Mouse (Mus musculus) liver, embryonic 14.5 days (tissue): ENCODE measurements around the gene Crhr1. TPM values are rescaled to one million over a fixed set of nuclear protein-coding genes. Genes with fewer than 3 reads are reported as not detected.
A peak's percentile ranks its signal among the peaks of the same experiment; 100 is the strongest.

Source experiments
- ATAC-seq: fragments of 200-750 bp; cut with Nextera tagmentation; 2 replicates; pipeline ENCODE4 v1.8.0; 2017; ENCODE audit warnings: moderate number of reproducible peaks, mild to moderate bottlenecking, moderate library complexity; ENCODE audit not compliant: insufficient read depth
- DNase-seq, 3 experiments: peaks; one replicate each; pipeline ENCODE4 v3.0.0-alpha.2; 2012 to 2013; ENCODE audit warnings: low read depth in 3 of 3, low spot score in 3 of 3
- H3K27ac ChIP-seq: fragments of 300-500 bp; sonication (generic); 2 replicates; pipeline ENCODE4 v1.5.1; 2014; ENCODE audit warnings: moderate library complexity, mild to moderate bottlenecking, control low read depth, inconsistent platforms
- H3K27me3 ChIP-seq: fragments of 300-500 bp; sonication (generic); 2 replicates; pipeline ENCODE4 v1.6.1; 2014; ENCODE audit warnings: mild to moderate bottlenecking, low read length, moderate library complexity; ENCODE audit not compliant: control insufficient read depth, insufficient read depth
- H3K36me3 ChIP-seq: fragments of 300-500 bp; sonication (generic); replicated peaks from 2 replicates; pipeline ENCODE4 v1.6.1; 2014; ENCODE audit warnings: low read depth; ENCODE audit not compliant: control insufficient read depth, insufficient read depth
- H3K4me1 ChIP-seq, 2 experiments: fragments of 200-500 bp in 1 of 2; fragments of 300-500 bp in 1 of 2; sonication (generic) in 1 of 2; replicated peaks; 2 replicates each; pipeline ENCODE4 v1.6.1; 2012 to 2014; ENCODE audit warnings: antibody characterized with exemption in 1 of 2, inconsistent platforms in 1 of 2, low read length in 1 of 2; ENCODE audit not compliant: control insufficient read depth in 2 of 2, insufficient read depth in 2 of 2
- H3K4me2 ChIP-seq: fragments of 300-500 bp; sonication (generic); 2 replicates; pipeline ENCODE4 v1.6.1; 2014; ENCODE audit warnings: low read depth, mild to moderate bottlenecking, control low read depth, moderate library complexity
- H3K4me3 ChIP-seq, 2 experiments: fragments of 200-500 bp in 1 of 2; fragments of 300-500 bp in 1 of 2; sonication (generic) in 1 of 2; 2 replicates each; pipeline ENCODE4 v1.5.1; 2012 to 2014; ENCODE audit warnings: low read depth in 2 of 2, low read length in 2 of 2, mild to moderate bottlenecking in 2 of 2, control low read depth in 1 of 2, inconsistent platforms in 1 of 2, moderate library complexity in 1 of 2; ENCODE audit not compliant: insufficient read depth in 1 of 2
- H3K9ac ChIP-seq: fragments of 300-500 bp; sonication (generic); replicated peaks from 2 replicates; pipeline ENCODE4 v1.6.1; 2014; ENCODE audit warnings: mild to moderate bottlenecking, control low read depth, moderate library complexity
- H3K9me3 ChIP-seq: fragments of 300-500 bp; sonication (generic); 2 replicates; pipeline ENCODE4 v1.6.1; 2016; ENCODE audit warnings: low read length, mixed read lengths; ENCODE audit not compliant: control insufficient read depth
- CTCF ChIP-seq: IDR thresholded peaks from 2 replicates; pipeline ENCODE4 v1.5.1; 2016; ENCODE audit warnings: antibody characterized with exemption, low read depth, control low read depth
- EP300 ChIP-seq: IDR thresholded peaks from 2 replicates; pipeline ENCODE4 v1.6.1; 2016; ENCODE audit warnings: antibody characterized with exemption, low read depth
- WGBS: fragments of 180-500 bp; shearing (Covaris S2); extraction: QIAGEN DNeasy Blood & Tissue Kit; methylation state at CpG from one replicate; pipeline ENCODE4 v1.1.7; 2014; ENCODE audit not compliant: insufficient replicate concordance; 5-methylcytosine and 5-hydroxymethylcytosine counted together
- polyA plus RNA-seq, 2 experiments: library from polyadenylated mRNA; depleted of rRNA in 1 of 2; stranded (reverse) in 1 of 2; unstranded in 1 of 2; fragments of >200 nt; fragmentation: Nextera tagmentation in 1 of 2; extraction: Ambion mirVana in 1 of 2; gene quantifications; 2 replicates each; pipeline versions ENCODE4 v1.2.1 to v1.2.3; 2012 to 2014

Gene Crhr1
- polyA plus RNA-seq (2012; rRNA removed) (not detected in 2 replicates), polyA plus RNA-seq (2014; fragmentation: Nextera tagmentation; extraction: Ambion mirVana) (not detected in 2 replicates)

GRCm38 (mm10) chr11:104132580-104133441 is at the start of gene Crhr1:
Gene Crhr1 (plus strand): TSS chr11:104132855.
- WGBS: 3% methylated on average over 79 of the region's 80 CpGs
- H3K4me3 ChIP-seq: 0 out of 4 replicates have a peak within 1 kb of the TSS, but pooled peaks of 1 of the 2 experiments have one; percentile 8
- ATAC-seq (no peak), DNase-seq (no peak)
- peaks cover 44% of the 10 kb centered on the region for H3K27me3 ChIP-seq
- TF ChIP-seq CTCF: no peak
- no peaks in the 10 kb centered on the region for H3K9me3 ChIP-seq
- H3K4me1 ChIP-seq: no peaks in the 10 kb centered on the region
- H3K4me2 ChIP-seq: peak within 1 kb of the TSS; percentile 36
- no peak within 1 kb of the TSS for H3K9ac ChIP-seq
- H3K36me3 ChIP-seq: no peaks in the 10 kb centered on the region
- no peak within 1 kb of the TSS for H3K27ac ChIP-seq

- no peak for DNase-seq
- Histone ChIP-seq H3K9me3 (no peaks in the 10 kb centered on the region), H3K4me3 (no peak overlapping the region), H3K9ac (no peak overlapping the region), H3K4me1 (no peaks in the 10 kb centered on the region; a peak in 1 of 4 replicates), H3K4me2 (no peak overlapping the region), H3K27me3 (no peaks in the 10 kb centered on the region), H3K36me3 (no peaks in the 10 kb centered on the region), H3K27ac (no peak overlapping the region)
- WGBS: 67% methylated on average over 7 of the region's 7 CpGs
- ATAC-seq: no peak
- TF ChIP-seq EP300: no peak
- no peak for TF ChIP-seq CTCF
Observed at GRCm38 (mm10) chr11:104083248-104083647, 49.4 kb upstream of the Crhr1 start.

- H3K9me3 ChIP-seq: no peaks in the 10 kb centered on the region
- H3K27me3 ChIP-seq: no peaks in the 10 kb centered on the region
- H3K4me1 ChIP-seq: no peaks in the 10 kb centered on the region; a peak in 1 of 4 replicates
- no peaks in the 10 kb centered on the region for H3K36me3 ChIP-seq
- H3K27ac ChIP-seq: no peak overlapping the region
- H3K4me3 ChIP-seq: no peak overlapping the region
- H3K9ac ChIP-seq: no peak overlapping the region
- ATAC-seq (no peak), DNase-seq (no peak)
- WGBS: 63% methylated on average over 6 of the region's 6 CpGs
- no peak overlapping the region for H3K4me2 ChIP-seq
- no peak for TF ChIP-seq CTCF
- TF ChIP-seq EP300: no peak
Observed at GRCm38 (mm10) chr11:104083716-104084115, 48.9 kb upstream of the Crhr1 start.

GRCm38 (mm10) chr11:104088519-104088918 is 44.1 kb upstream of the Crhr1 start:
- H3K4me1 ChIP-seq: no peaks in the 10 kb centered on the region
- no peak overlapping the region for H3K4me2 ChIP-seq
- no peak for DNase-seq
- 54% methylated on average over 10 of the region's 10 CpGs for WGBS
- no peak overlapping the region for H3K4me3 ChIP-seq
- H3K9me3 ChIP-seq: no peaks in the 10 kb centered on the region
- H3K9ac ChIP-seq: no peak overlapping the region
- H3K27me3 ChIP-seq: no peaks in the 10 kb centered on the region
- H3K27ac ChIP-seq: no peak overlapping the region
- no peaks in the 10 kb centered on the region for H3K36me3 ChIP-seq
- TF ChIP-seq EP300 (no peak), CTCF (no peak)
- no peak for ATAC-seq

GRCm38 (mm10) chr11:104090769-104091168 is 41.9 kb upstream of the Crhr1 start:
- TF ChIP-seq CTCF (no peak), EP300 (no peak)
- DNase-seq (no peak), ATAC-seq (no peak)
- H3K4me3 ChIP-seq: no peak overlapping the region
- H3K27ac ChIP-seq: no peak overlapping the region
- no peaks in the 10 kb centered on the region for H3K27me3 ChIP-seq
- H3K4me1 ChIP-seq: no peaks in the 10 kb centered on the region
- no peak overlapping the region for H3K4me2 ChIP-seq
- no peaks in the 10 kb centered on the region for H3K9me3 ChIP-seq
- H3K36me3 ChIP-seq: no peaks in the 10 kb centered on the region
- H3K9ac ChIP-seq: no peak overlapping the region
